In the genomic region with DNA sequence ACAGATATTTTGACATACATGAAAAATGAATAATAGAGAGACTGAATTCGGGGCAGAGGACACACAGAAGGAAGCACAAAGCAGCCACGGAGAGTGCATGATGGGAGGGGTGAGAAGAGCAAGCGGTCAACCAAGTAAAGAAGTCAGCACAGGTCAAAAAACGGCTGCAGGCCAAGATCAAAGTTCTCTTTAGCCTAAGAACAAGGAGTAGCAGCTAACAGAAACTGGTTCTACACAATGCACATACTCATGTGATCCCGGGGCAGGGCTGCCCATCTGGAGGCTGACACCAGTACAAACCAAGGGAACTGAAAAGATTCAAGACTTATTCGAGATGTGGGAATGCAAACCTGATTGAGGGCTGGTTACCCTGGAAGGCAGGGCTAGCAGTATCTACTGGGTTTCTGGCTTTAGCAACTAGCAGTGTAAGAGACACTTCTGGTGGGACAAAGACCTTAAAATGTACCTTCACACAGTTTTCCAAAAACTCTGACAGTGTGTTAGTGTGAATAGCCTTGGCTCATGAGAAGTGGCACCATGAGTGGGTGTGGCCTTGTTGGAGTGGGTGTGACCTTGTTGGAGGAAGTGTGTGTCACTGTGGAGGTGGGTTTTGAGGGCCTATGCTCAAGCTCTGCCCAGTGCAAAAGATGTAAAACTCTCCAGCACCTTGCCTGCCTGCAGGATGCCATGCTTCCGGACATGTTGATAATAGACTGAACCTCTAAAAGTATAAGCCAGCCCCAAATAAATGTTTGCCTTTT, we compare ENCODE assay signal across 13 mouse cellular contexts. TPM values are rescaled to one million over a fixed set of nuclear protein-coding genes. Genes with fewer than 3 reads are reported as not detected.
DNase-seq lines count a peak whose midpoint lies in the region; TF ChIP-seq lines count a peak whose summit lies in the region.
"Had no signal": no experiment of that assay in that cellular context is flagged by ENCODE, and none has a peak within 500 bp of the region (broad histone marks: within the 10 kb centered on the region; RNA-seq: fewer than 3 reads in every experiment).

No protein-coding gene starts in this region.

- TF ChIP-seq POLR2A in lung, adult 2 months (IDR thresholded peaks at IDR 0.05; ENCODE audit: borderline replicate concordance, extremely low read depth, low read depth, low read length) = no peak

- peaks cover 3% of the 10 kb centered on the region for H3K4me1 ChIP-seq in lung, adult 2 months (ENCODE audit: control insufficient read depth, insufficient read depth, low read length)
- H3K4me1 ChIP-seq: forebrain, embryonic 10.5 days; lung, embryonic 15.5 days had no signal

- no peak for TF ChIP-seq CTCF in lung, adult 2 months (IDR thresholded peaks at IDR 0.05; ENCODE audit: insufficient read depth, low read length)

- H3K4me3 ChIP-seq in lung, adult 2 months (replicated peaks; ENCODE audit: extremely low read depth, low read depth, low read length) = no peak overlapping the region
- H3K4me3 ChIP-seq: forebrain, embryonic 10.5 days; intestine, embryonic 15.5 days; lung, embryonic 15.5 days; neural tube, embryonic 13.5 days had no signal

- whole genome bisulfite sequencing in lung, adult 2 months = 70% methylated on average over 7 of the region's 7 CpGs

- peak; percentile 34 for DNase-seq in thymus, postnatal 0 days (ENCODE audit: low spot score)
- no peak for DNase-seq in thymus, postnatal 36 days
- DNase-seq in induced T-regulatory cell, adult 2 months (ENCODE audit: low read depth) = peak; percentile 67
- peak; percentile 36 for DNase-seq in kidney, postnatal 10 days
- no peak for DNase-seq in spleen, postnatal 36 days (ENCODE audit: low spot score in 2 of 2)
- DNase-seq in lung, adult 2 months = no peak
- DNase-seq in adrenal gland, postnatal 4 days (ENCODE audit: low spot score in 2 of 2) = no peak
- DNase-seq: cerebellum, adult 2 months; layer of hippocampus, adult 9-11 months had no signal

RNA-seq across cellular contexts. Expression of gene Auh, which starts 8.2 kb away (rescaled TPM):
- polyA plus RNA-seq in thymus, postnatal 0 days (2015; fragmentation: Nextera tagmentation; extraction: Ambion mirVana) = 76.5 and 82.2 TPM in 2 replicates
- polyA plus RNA-seq in lung, adult 2 months (2012; rRNA removed) = 17.7 and 24.9 TPM in 2 replicates
- total RNA-seq in adrenal gland, postnatal 4 days (2021) = 100 to 1,000 TPM; 101 TPM

RNA-seq across cellular contexts. Expression of gene Nfil3, which starts 59.6 kb away (rescaled TPM):
- polyA plus RNA-seq in thymus, postnatal 0 days (2015; fragmentation: Nextera tagmentation; extraction: Ambion mirVana) = 6.6 and 8.8 TPM in 2 replicates
- polyA plus RNA-seq in lung, adult 2 months (2012; rRNA removed) = 2.6 and 4.5 TPM in 2 replicates
- 10 to 100 TPM; 27.2 to 29.3 TPM for total RNA-seq in adrenal gland, postnatal 4 days (2021)

Comparison
In these comparisons a context has a peak if more than half of its experiments do, and no peak if none do; other contexts are left out.
1. DNase-seq: peak in thymus, postnatal 0 days (single experiment), induced T-regulatory cell, adult 2 months (single experiment) and kidney, postnatal 10 days (single experiment); none in thymus, postnatal 36 days (0 of 2), spleen, postnatal 36 days (0 of 2), lung, adult 2 months (single experiment) and adrenal gland, postnatal 4 days (0 of 2).